Mouse (Mus musculus) thymus, postnatal 14 days (tissue): ENCODE results near the gene Ctcfl.

Experiments used
- DNase-seq: peaks from one replicate; pipeline ENCODE4 v3.0.0; 2021

Ctcfl gene

DNA sequence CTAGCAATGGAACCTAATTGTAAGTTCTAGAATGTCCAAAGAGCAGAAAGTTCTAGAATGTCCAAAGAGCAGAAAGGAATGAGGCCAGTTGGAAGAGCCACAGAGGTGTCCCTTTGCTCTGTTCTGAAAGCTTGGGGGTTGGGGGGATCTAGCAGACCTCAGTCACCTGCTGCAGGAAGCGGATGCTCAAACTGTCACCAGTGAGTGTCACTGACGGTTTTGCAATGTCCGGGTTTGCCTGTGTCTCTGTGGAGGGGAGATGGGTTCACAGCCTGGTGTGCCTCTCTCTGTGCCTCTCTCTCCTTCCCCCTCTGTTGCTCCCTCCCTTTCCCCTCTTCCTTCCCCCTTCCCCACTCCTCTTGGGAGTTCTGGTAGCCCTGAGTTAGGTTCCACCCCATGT is 36.6 kb downstream of the Ctcfl start:
- peak; percentile 81 for DNase-seq

DNA sequence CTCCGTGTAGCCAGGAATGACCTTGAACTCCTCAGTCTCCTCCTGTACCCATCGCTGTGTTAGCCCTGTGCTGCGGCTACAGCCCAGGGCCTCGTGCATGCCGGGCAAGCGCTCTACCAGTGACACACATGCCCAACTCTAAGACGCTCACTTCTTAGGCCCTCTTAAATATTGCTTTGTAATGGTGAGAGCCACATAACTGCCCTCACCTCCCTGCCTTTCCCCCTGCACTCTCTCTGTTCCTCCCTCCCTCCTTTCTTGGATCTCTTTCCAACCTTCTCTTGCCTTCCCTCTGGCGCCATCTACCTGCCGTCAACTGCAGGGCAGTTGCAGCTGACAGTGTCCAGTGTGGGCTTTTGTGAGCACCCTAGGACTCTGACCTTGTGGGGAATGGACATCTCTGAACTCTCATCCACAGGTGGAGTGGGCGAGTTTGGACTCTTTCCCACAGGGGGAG is 38.5 kb downstream of the Ctcfl start:
- DNase-seq = peak; percentile 88

GRCm38 (mm10) chr2:173079766-173080549 is 39.4 kb downstream of the Ctcfl start:
- no peak for DNase-seq

DNA sequence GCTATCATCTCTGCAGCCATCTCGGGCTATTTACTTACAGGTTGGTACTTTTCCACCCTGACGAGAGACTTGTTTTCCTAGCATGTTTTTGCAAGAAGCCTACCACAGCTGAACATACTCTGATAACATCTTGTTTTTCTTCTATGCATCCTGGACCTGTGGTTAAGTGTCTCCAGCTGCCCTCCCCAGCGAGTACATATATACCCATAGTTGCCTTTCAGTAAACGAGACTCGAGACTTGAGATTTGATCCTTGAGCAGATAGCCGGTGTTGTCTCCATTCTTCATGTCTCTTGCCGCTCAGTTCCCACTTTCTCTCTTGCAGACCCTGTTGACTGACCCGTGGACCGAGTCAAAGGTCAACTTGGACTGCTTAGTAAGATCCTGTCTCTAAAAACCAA is 42.4 kb downstream of the Ctcfl start:
- no peak for DNase-seq

- no peak for DNase-seq
These were observed 45.7 kb downstream of the Ctcfl start for GRCm38 (mm10) chr2:173073666-173074065.

DNA sequence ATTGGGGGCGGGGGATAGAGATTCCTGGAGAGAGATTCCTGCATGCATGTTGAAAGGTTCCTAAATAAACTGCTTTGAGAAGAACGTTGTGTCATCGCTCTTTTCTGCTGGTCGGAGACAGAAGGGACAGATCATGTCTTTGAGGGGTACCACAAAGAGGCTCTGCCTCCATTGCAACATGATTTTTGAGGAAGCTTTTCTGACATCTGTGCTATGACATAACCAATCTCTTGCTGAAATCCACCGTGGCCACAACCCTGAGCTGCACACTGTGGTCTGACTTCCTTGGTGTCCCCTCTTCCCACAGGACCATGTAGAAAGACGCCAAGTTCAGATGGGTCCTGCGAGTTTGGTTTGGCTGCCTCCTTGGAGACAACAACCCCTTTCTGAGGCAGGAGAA is 46.4 kb downstream of the Ctcfl start:
- DNase-seq = no peak

DNA sequence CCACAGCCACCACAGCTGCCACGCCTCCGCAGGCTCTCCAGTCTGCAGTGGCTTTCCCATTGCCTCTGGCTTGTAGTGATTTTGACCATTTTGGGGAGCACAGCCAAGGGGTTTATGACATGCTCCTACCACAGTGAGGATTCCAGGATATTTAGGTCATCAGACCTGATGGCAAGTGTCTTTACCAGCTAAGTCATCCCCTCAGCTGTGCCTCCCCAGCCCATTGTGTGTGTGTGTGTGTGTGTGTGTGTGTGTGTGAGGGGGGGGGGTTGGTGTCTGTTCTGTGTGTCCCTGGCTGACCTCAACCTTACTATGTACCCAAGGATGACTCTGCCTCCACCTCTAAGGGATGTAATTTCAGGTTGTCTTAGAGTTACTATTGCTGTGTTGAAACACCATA is 54.5 kb downstream of the Ctcfl start:
- no peak for DNase-seq

- peak; percentile 34 for DNase-seq
These were observed 56.1 kb downstream of the Ctcfl start for GRCm38 (mm10) chr2:173063219-173063618.

- peak; percentile 35 for DNase-seq
These were observed 57.6 kb downstream of the Ctcfl start for GRCm38 (mm10) chr2:173061443-173062351.

DNA sequence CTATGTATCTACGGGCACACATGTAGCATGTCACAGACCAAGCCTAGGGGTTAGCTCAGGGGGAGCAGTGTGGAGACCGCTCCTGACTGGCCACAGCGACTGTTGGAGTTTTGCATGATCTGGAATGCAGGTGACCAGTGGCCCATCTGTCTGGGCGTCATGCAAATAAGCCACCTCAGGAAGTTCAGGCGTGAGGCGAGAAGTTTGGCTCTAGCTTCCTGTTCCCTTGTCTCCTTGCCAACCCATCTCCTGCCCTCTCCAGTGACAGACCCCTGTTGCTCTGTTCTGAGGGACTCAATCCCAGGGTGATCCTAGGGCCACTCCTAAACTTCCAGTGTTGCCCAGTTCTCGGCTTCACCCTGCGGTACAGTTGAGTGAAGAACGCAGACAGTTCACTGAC is 58.9 kb downstream of the Ctcfl start:
- DNase-seq = peak; percentile 20

DNA sequence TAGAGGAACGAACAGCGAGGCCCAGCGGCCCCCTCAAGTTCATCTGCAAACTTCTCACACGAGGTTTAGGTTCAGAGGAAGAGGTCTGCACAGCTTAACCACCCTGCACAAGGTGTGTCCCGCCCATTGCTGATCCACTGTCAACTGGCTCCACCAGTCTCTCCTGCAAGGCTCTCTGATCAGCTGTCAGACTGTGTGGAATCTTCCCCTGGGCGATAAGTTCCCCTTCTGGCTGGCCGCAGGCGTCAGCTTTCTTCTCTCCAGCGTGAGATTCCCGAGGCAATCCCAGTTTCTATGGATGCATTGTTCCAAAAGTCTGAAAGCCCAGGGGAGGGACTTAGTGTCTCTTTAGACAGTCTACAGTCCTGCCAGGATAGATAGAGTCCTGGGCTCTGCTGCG is 61.1 kb downstream of the Ctcfl start:
- peak; percentile 27 for DNase-seq

GRCm38 (mm10) chr2:173057623-173058022 is 61.7 kb downstream of the Ctcfl start:
- peak; percentile 26 for DNase-seq

DNA sequence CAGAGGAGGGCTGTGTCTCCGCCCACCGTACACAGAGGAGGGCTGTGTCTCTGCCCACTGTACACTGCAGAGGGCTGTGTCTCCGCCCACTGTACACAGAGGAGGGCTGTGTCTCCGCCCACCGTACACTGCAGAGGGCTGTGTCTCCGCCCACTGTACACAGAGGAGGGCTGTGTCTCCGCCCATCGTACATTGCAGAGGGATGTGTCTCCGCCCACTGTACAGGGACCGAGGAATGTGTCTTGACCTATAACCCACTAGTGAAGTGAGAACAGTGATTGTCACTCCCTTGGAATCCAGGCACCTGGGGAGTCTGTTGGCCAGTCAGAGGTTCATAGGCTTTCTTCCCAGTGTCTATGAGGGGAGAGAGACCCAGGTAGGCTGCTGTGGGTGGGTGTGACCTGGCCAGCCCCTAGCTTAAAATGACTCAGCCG is 62.4 kb downstream of the Ctcfl start:
- peak; percentile 57 for DNase-seq

DNA sequence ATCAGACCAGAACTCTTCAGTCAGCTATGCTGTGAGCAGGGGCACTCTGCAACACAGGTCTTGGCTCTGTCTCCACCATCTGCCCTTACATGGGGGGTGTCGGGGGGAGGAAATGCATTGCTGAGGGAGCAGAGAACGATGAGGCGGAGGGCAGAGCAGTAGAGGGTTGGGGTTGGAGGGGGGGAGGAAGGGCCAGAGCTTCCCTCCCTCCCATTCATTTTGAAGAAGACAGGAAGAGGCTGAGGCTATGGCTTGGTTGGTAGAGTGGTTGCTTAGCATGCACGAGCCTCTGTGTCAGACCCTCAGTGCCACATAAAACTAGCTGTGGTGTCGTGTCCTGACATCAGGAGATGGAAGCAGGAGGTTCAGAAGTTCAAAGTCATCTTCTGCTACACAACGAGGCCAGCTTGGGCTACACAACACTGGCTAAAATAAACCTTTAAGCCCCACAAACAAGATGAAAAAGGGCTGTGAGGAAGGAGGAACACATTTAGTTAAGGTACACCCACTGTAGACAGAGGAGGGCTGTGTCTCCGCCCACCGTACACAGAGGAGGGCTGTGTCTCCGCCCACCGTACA is 62.9 kb downstream of the Ctcfl start:
- peak; percentile 55 for DNase-seq

- DNase-seq = peak; percentile 77
These were observed 65.5 kb downstream of the Ctcfl start for GRCm38 (mm10) chr2:173053846-173054245.

DNA sequence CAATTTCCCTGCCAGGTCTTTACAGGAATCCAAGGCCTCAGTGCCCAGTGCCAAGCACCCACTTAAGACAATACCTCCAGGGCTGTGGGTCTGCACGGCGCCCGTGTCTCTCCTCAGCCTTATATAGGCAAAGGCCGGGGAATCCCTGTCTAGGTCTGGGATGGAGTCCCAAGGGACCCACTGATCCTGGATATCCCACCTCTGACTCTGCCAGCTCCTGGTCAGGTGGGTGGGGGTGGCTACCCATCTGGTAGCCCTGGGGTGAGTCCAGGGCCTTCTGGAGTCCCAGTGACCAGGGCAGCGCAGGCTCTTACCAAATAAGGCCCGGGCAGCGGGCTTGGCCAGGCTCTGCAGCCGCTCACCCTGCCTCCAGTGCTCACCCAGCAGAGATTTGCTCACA is 66.4 kb downstream of the Ctcfl start:
- DNase-seq = peak; percentile 12

DNA sequence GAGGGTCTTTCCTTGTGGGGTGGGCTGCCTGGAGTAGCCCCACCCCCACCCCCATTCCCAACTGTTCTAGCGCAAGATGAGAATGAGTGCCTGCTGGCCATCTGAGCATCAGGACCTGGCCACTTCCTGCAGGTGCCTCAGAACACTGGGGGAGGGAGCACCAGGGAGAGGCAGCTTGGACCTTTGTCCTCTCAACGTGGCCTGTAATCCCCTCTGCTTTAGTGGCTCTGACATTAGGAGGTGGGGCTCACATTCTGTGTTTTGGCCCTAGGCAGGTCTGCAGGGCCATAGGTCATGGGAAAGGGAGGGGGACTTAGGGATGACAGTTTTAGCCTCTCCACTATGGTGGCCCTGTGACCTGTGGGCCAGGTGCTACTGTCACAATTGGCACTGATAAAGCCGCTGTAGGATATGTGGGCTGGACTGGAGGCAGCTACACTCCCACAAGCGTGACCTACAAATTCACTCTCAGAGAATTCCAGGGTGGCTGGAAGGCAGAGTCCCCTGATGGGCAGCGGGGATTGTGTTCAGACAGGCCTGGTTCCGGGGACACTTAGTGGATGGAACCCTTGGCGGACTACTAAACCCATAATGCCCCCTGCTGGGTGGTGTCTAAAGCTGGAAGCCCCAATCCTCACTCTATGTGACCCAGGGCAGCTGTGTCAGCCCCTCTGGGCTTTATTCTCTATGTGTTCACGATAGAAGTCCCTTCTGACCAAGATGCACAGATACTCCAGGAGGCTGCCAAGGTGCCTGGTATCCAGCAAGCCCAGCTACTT is 68.5 kb downstream of the Ctcfl start:
- DNase-seq = peak; percentile 41

- peak; percentile 4 for DNase-seq
These were observed 69.5 kb downstream of the Ctcfl start for GRCm38 (mm10) chr2:173049817-173050216.

- DNase-seq = no peak
These were observed 70.1 kb downstream of the Ctcfl start for GRCm38 (mm10) chr2:173049231-173049630.

- DNase-seq = no peak
These were observed 71.1 kb downstream of the Ctcfl start for GRCm38 (mm10) chr2:173048041-173048745.

DNA sequence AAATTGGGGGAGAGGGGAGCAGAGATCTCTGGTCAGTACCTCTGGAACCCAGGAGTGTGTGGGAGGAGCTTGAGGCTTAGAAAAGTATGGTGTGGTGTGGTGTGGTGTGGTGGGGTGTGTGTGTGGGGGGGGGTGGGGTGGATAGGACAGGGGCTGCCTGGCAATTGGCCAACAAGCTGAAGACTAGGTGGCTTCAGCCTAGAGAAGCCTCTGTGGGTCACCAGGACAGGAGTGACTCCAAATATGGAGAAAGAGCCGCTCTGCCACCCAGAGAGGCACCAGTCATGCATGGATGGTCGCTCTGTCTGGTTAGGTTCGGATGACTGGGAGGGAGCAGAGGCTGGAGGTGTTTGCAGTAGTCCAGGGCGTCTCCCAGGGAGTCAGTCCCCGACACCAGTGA is 71.9 kb downstream of the Ctcfl start:
- DNase-seq = no peak
